Mouse (Mus musculus) liver, adult (tissue): ENCODE results near the gene Etv1.

Experiments used
- GATA4 ChIP-seq: IDR thresholded peaks from 2 replicates; pipeline ENCODE4 v1.6.1; 2014; ENCODE audit warnings: mild to moderate bottlenecking, low read length; ENCODE audit not compliant: insufficient replicate concordance

Etv1 gene

GRCm38 (mm10) chr12:38854751-38855150 lies 75.6 kb downstream of the Etv1 start:
- no peak for TF ChIP-seq GATA4

GRCm38 (mm10) chr12:38859675-38860074 lies 80.5 kb downstream of the Etv1 start:
- no peak for TF ChIP-seq GATA4

- TF ChIP-seq GATA4: no peak
These were observed 81.3 kb downstream of the Etv1 start for GRCm38 (mm10) chr12:38860168-38861115.

- TF ChIP-seq GATA4: no peak
These were observed 84.2 kb downstream of the Etv1 start for GRCm38 (mm10) chr12:38863395-38863794.

GRCm38 (mm10) chr12:38863982-38864828 lies 85.0 kb downstream of the Etv1 start:
- TF ChIP-seq GATA4: no peak

- no peak for TF ChIP-seq GATA4
These were observed 95.4 kb downstream of the Etv1 start for GRCm38 (mm10) chr12:38874470-38874995.

GRCm38 (mm10) chr12:38904516-38904915 lies 125.3 kb downstream of the Etv1 start:
- TF ChIP-seq GATA4: no peak

- no peak for TF ChIP-seq GATA4
These were observed 127.1 kb downstream of the Etv1 start for GRCm38 (mm10) chr12:38906314-38906713.

- no peak for TF ChIP-seq GATA4
These were observed 127.6 kb downstream of the Etv1 start for GRCm38 (mm10) chr12:38906812-38907211.

GRCm38 (mm10) chr12:38908947-38909346 lies 129.8 kb downstream of the Etv1 start:
- TF ChIP-seq GATA4: no peak
